Mouse (Mus musculus) CD4-positive, CD25-positive, alpha-beta regulatory T cell, adult 4 months (primary cell): ENCODE measurements around the gene Ifi35. TPM values are rescaled to one million over a fixed set of nuclear protein-coding genes. Genes with fewer than 3 reads are reported as not detected.
"Not testable (repeated sequence)": the region's sequence is repeated elsewhere in the genome, so short reads cannot be mapped to it uniquely, and the experiment has no call there.

Experiments used
- ATAC-seq: one replicate; pipeline ENCODE4 v1.8.0; 2017
- polyA plus RNA-seq, 2 experiments: library from polyadenylated mRNA; unstranded; fragments of 100-300 nt; shearing (Covaris generic); gene quantifications; one replicate each; pipeline ENCODE4 v1.2.1; 2017

Ifi35 gene
- 100 to 1,000 TPM; 174 to 204 TPM for polyA plus RNA-seq

GRCm38 (mm10) chr11:101448274-101448746, at the start of gene Ifi35:
Gene Ifi35 (plus strand): TSS chr11:101448407.
- peak; percentile 96 for ATAC-seq

GRCm38 (mm10) chr11:101415306-101415705, 32.9 kb upstream of the Ifi35 start:
- no peak for ATAC-seq

GRCm38 (mm10) chr11:101416433-101417100, 31.6 kb upstream of the Ifi35 start:
- peak; percentile 33 for ATAC-seq

GRCm38 (mm10) chr11:101417101-101417855, 30.9 kb upstream of the Ifi35 start, which contains the start of gene Aarsd1:
Gene Aarsd1 (minus strand): TSS chr11:101417615.
- ATAC-seq: peak; percentile 83

GRCm38 (mm10) chr11:101418991-101419390, 29.2 kb upstream of the Ifi35 start:
- no peak for ATAC-seq

GRCm38 (mm10) chr11:101419610-101420009, 28.6 kb upstream of the Ifi35 start:
- ATAC-seq: no peak

GRCm38 (mm10) chr11:101420148-101420547, 28.1 kb upstream of the Ifi35 start:
- no peak for ATAC-seq

- peak; percentile 5 for ATAC-seq
These were observed 23.9 kb upstream of the Ifi35 start, which contains the start of gene Gm27029 for GRCm38 (mm10) chr11:101424105-101424851. Gene Gm27029 (minus strand): TSS chr11:101424796.

GRCm38 (mm10) chr11:101424925-101425813, 23.0 kb upstream of the Ifi35 start, which contains the start of the genes Rundc1 and Ptges3l:
Gene Rundc1 (plus strand): TSS chr11:101425085.
Gene Ptges3l (minus strand): TSS chr11:101425333.
- ATAC-seq: peak; percentile 92

GRCm38 (mm10) chr11:101426165-101426564, 22.0 kb upstream of the Ifi35 start:
- no peak for ATAC-seq

- ATAC-seq: no peak
These were observed 16.9 kb upstream of the Ifi35 start for GRCm38 (mm10) chr11:101431327-101431726.

- no peak for ATAC-seq
These were observed 14.8 kb upstream of the Ifi35 start for GRCm38 (mm10) chr11:101433396-101433795.

GRCm38 (mm10) chr11:101435831-101436230, 12.4 kb upstream of the Ifi35 start:
- no peak for ATAC-seq

GRCm38 (mm10) chr11:101436916-101437315, 11.3 kb upstream of the Ifi35 start:
- ATAC-seq: no peak

GRCm38 (mm10) chr11:101438006-101438405, 10.2 kb upstream of the Ifi35 start:
- not testable (repeated sequence) for ATAC-seq

GRCm38 (mm10) chr11:101441450-101442126, 6.6 kb upstream of the Ifi35 start:
- not testable (repeated sequence) for ATAC-seq

GRCm38 (mm10) chr11:101442127-101442693, 6.0 kb upstream of the Ifi35 start, which contains the start of gene Rpl27:
Gene Rpl27 (plus strand): TSS chr11:101442298.
- ATAC-seq: peak; percentile 97

GRCm38 (mm10) chr11:101442760-101443159, 5.4 kb upstream of the Ifi35 start:
- ATAC-seq: no peak

- ATAC-seq: no peak
These were observed 1.9 kb upstream of the Ifi35 start for GRCm38 (mm10) chr11:101446319-101446718.

GRCm38 (mm10) chr11:101446860-101447259, 1.3 kb upstream of the Ifi35 start:
- ATAC-seq: not testable (repeated sequence)

- no peak for ATAC-seq
These were observed 421 bp upstream of the Ifi35 start for GRCm38 (mm10) chr11:101447786-101448185.
